Mouse (Mus musculus): ENCODE results near the gene Arpc5. TPM values are rescaled to one million over a fixed set of nuclear protein-coding genes. Genes with fewer than 3 reads are reported as not detected.

The Arpc5 gene
- polyA plus RNA-seq, 1 experiment from 2014 or later, result 210 TPM

- Histone ChIP-seq H3K27me3 (no peaks in the 10 kb centered on the region), H3K9ac (no peak overlapping the region), H3K36me3 (no peaks in the 10 kb centered on the region), H3K4me2 (replicated peaks) (no peak overlapping the region), H3K4me1 (peaks cover 10% of the 10 kb centered on the region), H3K27ac (no peak overlapping the region), H3K4me3 (no peak overlapping the region), H3K9me3 (no peaks in the 10 kb centered on the region)
- no peak for ATAC-seq (ENCODE audit: low FRiP score, low read depth)
- 86% methylated on average over 13 of the region's 13 CpGs for WGBS
These were observed 34.4 kb downstream of the Arpc5 start for GRCm38 (mm10) chr1:152800633-152801176.

- no peaks in the 10 kb centered on the region for H3K36me3 ChIP-seq
- H3K27ac ChIP-seq, result no peak overlapping the region
- ATAC-seq (ENCODE audit: low FRiP score, low read depth), result no peak
- WGBS, result 82% methylated on average over 6 of the region's 6 CpGs
- no peaks in the 10 kb centered on the region for H3K9me3 ChIP-seq
- peaks cover 16% of the 10 kb centered on the region for H3K4me1 ChIP-seq
- no peak overlapping the region for H3K4me3 ChIP-seq
- no peak overlapping the region for H3K4me2 ChIP-seq (replicated peaks)
- no peaks in the 10 kb centered on the region for H3K27me3 ChIP-seq
- no peak overlapping the region for H3K9ac ChIP-seq
These were observed 38.6 kb downstream of the Arpc5 start for GRCm38 (mm10) chr1:152804907-152805306.

- Histone ChIP-seq H3K4me3 (no peak overlapping the region), H3K4me2 (replicated peaks) (no peak overlapping the region), H3K9me3 (no peaks in the 10 kb centered on the region), H3K36me3 (no peaks in the 10 kb centered on the region), H3K27ac (no peak overlapping the region), H3K9ac (no peak overlapping the region), H3K27me3 (no peaks in the 10 kb centered on the region), H3K4me1 (peaks cover 11% of the 10 kb centered on the region)
- 56% methylated on average over 18 of the region's 18 CpGs for WGBS
- no peak for ATAC-seq (ENCODE audit: low FRiP score, low read depth)
These were observed 41.5 kb downstream of the Arpc5 start for GRCm38 (mm10) chr1:152807619-152808391.

GRCm38 (mm10) chr1:152808392-152808680 is 42.0 kb downstream of the Arpc5 start:
- Histone ChIP-seq H3K9ac (no peak overlapping the region), H3K4me1 (peaks cover 11% of the 10 kb centered on the region), H3K4me3 (no peak overlapping the region), H3K27ac (no peak overlapping the region), H3K27me3 (no peaks in the 10 kb centered on the region), H3K9me3 (no peaks in the 10 kb centered on the region), H3K4me2 (replicated peaks) (no peak overlapping the region), H3K36me3 (no peaks in the 10 kb centered on the region)
- WGBS, result 61% methylated on average over 2 of the region's 2 CpGs
- no peak for ATAC-seq (ENCODE audit: low FRiP score, low read depth)

GRCm38 (mm10) chr1:152809541-152810252 is 43.4 kb downstream of the Arpc5 start:
- peak; percentile 36; the same call in 1 of the 2 replicates for ATAC-seq (ENCODE audit: low FRiP score, low read depth)
- no peaks in the 10 kb centered on the region for H3K27me3 ChIP-seq
- H3K4me3 ChIP-seq, result no peak overlapping the region
- H3K27ac ChIP-seq, result no peak overlapping the region
- 30% methylated on average over 8 of the region's 8 CpGs for WGBS
- H3K4me1 ChIP-seq, result peaks cover 11% of the 10 kb centered on the region
- H3K36me3 ChIP-seq, result no peaks in the 10 kb centered on the region
- no peaks in the 10 kb centered on the region for H3K9me3 ChIP-seq
- H3K4me2 ChIP-seq (replicated peaks), result no peak overlapping the region
- H3K9ac ChIP-seq, result no peak overlapping the region

- Histone ChIP-seq H3K27me3 (no peaks in the 10 kb centered on the region), H3K27ac (no peak overlapping the region), H3K36me3 (no peaks in the 10 kb centered on the region), H3K4me3 (no peak overlapping the region), H3K9ac (no peak overlapping the region), H3K4me1 (peaks cover 17% of the 10 kb centered on the region), H3K4me2 (replicated peaks) (no peak overlapping the region), H3K9me3 (no peaks in the 10 kb centered on the region)
- 74% methylated on average over 13 of the region's 13 CpGs for WGBS
- no peak for ATAC-seq (ENCODE audit: low FRiP score, low read depth)
These were observed 44.4 kb downstream of the Arpc5 start for GRCm38 (mm10) chr1:152810533-152811439.

- H3K4me2 ChIP-seq (replicated peaks), result peak overlapping the region; percentile 23; the same call in 1 of the 2 replicates
- 35% methylated on average over 7 of the region's 7 CpGs for WGBS
These were observed 48.9 kb downstream of the Arpc5 start for GRCm38 (mm10) chr1:152815265-152815701.

GRCm38 (mm10) chr1:152817027-152817769 is 50.9 kb downstream of the Arpc5 start:
- Histone ChIP-seq H3K4me2 (replicated peaks) (no peak overlapping the region), H3K9me3 (no peaks in the 10 kb centered on the region), H3K4me1 (peaks cover 9% of the 10 kb centered on the region), H3K4me3 (no peak overlapping the region), H3K27ac (no peak overlapping the region), H3K27me3 (no peaks in the 10 kb centered on the region), H3K9ac (no peak overlapping the region), H3K36me3 (no peaks in the 10 kb centered on the region)
- whole genome bisulfite sequencing, result 42% methylated on average over 12 of the region's 12 CpGs
- ATAC-seq (ENCODE audit: low FRiP score, low read depth), result no peak

More at GRCm38 (mm10) chr1:152815265-152815701, 48.9 kb downstream of the Arpc5 start:
- H3K9me3 ChIP-seq, result no peaks in the 10 kb centered on the region
- H3K4me3 ChIP-seq, result no peak overlapping the region
- ATAC-seq (ENCODE audit: low FRiP score, low read depth), result peak; percentile 40
- peaks cover 9% of the 10 kb centered on the region for H3K4me1 ChIP-seq
- no peaks in the 10 kb centered on the region for H3K27me3 ChIP-seq
- no peak overlapping the region for H3K27ac ChIP-seq
- no peaks in the 10 kb centered on the region for H3K36me3 ChIP-seq
- H3K9ac ChIP-seq, result no peak overlapping the region

- no peak for ATAC-seq (ENCODE audit: low FRiP score, low read depth)
- H3K9me3 ChIP-seq, result no peaks in the 10 kb centered on the region
- 68% methylated on average over 10 of the region's 10 CpGs for WGBS
- H3K36me3 ChIP-seq, result no peaks in the 10 kb centered on the region
- no peaks in the 10 kb centered on the region for H3K27me3 ChIP-seq
- peaks cover 9% of the 10 kb centered on the region for H3K4me1 ChIP-seq
- H3K4me3 ChIP-seq, result no peak overlapping the region
- no peak overlapping the region; the same call in 1 of the 2 replicates for H3K27ac ChIP-seq
- H3K4me2 ChIP-seq (replicated peaks), result no peak overlapping the region
- no peak overlapping the region for H3K9ac ChIP-seq
These were observed 51.5 kb downstream of the Arpc5 start for GRCm38 (mm10) chr1:152817794-152818193.

- no peaks in the 10 kb centered on the region for H3K36me3 ChIP-seq
- 77% methylated on average over 6 of the region's 6 CpGs for WGBS
- H3K9ac ChIP-seq, result no peak overlapping the region
- H3K27me3 ChIP-seq, result no peaks in the 10 kb centered on the region
- no peak overlapping the region for H3K27ac ChIP-seq
- no peaks in the 10 kb centered on the region for H3K9me3 ChIP-seq
- ATAC-seq (ENCODE audit: low FRiP score, low read depth), result no peak
- peaks cover 9% of the 10 kb centered on the region for H3K4me1 ChIP-seq
- no peak overlapping the region for H3K4me2 ChIP-seq (replicated peaks)
- H3K4me3 ChIP-seq, result no peak overlapping the region
These were observed 53.2 kb downstream of the Arpc5 start for GRCm38 (mm10) chr1:152819558-152819957.

Data from limb, embryonic 13.5 days (tissue).